Mouse (Mus musculus) kidney, embryonic 15.5 days (tissue): ENCODE results near the gene Gpr135. TPM values are rescaled to one million over a fixed set of nuclear protein-coding genes. Genes with fewer than 3 reads are reported as not detected.

Experiments used
- ATAC-seq: fragments of 200-750 bp; cut with Nextera tagmentation; replicated peaks from 2 replicates; pipeline ENCODE4 v1.8.0; 2017; ENCODE audit warnings: moderate TSS enrichment; ENCODE audit not compliant: low FRiP score
- H3K27ac ChIP-seq: fragments of 300-500 bp; sonication (generic); 2 replicates; pipeline ENCODE4 v1.5.1; 2015; ENCODE audit warnings: mild to moderate bottlenecking, inconsistent platforms
- H3K27me3 ChIP-seq: fragments of 300-500 bp; sonication (generic); 2 replicates; pipeline ENCODE4 v1.6.1; 2015; ENCODE audit warnings: inconsistent platforms
- H3K36me3 ChIP-seq: fragments of 300-500 bp; sonication (generic); 2 replicates; pipeline ENCODE4 v1.6.1; 2015; ENCODE audit warnings: inconsistent platforms
- H3K4me1 ChIP-seq: fragments of 300-500 bp; sonication (generic); 2 replicates; pipeline ENCODE4 v1.6.1; 2015; ENCODE audit warnings: inconsistent platforms
- H3K4me2 ChIP-seq: fragments of 300-500 bp; sonication (generic); 2 replicates; pipeline ENCODE4 v1.6.1; 2015; ENCODE audit warnings: moderate library complexity, mild to moderate bottlenecking, inconsistent platforms
- H3K4me3 ChIP-seq: fragments of 300-500 bp; sonication (generic); replicated peaks from 2 replicates; pipeline ENCODE4 v1.5.1; 2015; ENCODE audit warnings: mild to moderate bottlenecking, inconsistent platforms
- H3K9ac ChIP-seq: fragments of 300-500 bp; sonication (generic); 2 replicates; pipeline ENCODE4 v1.6.1; 2015; ENCODE audit warnings: mild to moderate bottlenecking, inconsistent platforms
- H3K9me3 ChIP-seq: fragments of 300-500 bp; sonication (generic); replicated peaks from 2 replicates; pipeline ENCODE4 v1.6.1; 2016; ENCODE audit warnings: inconsistent platforms
- WGBS: fragments of 180-500 bp; shearing (Covaris S2); methylation state at CpG from one replicate; pipeline ENCODE4 v1.1.7; 2015; ENCODE audit warnings: mixed read lengths; 5-methylcytosine and 5-hydroxymethylcytosine counted together
- polyA plus RNA-seq: library from polyadenylated mRNA; unstranded; fragments of >200 nt; fragmentation: Nextera tagmentation; extraction: Ambion mirVana; gene quantifications from 2 replicates; pipeline ENCODE4 v1.2.1, GENCODE M21; 2015

Gene Gpr135
- polyA plus RNA-seq, 1 experiment from 2014 or later: 0.57 TPM

DNA sequence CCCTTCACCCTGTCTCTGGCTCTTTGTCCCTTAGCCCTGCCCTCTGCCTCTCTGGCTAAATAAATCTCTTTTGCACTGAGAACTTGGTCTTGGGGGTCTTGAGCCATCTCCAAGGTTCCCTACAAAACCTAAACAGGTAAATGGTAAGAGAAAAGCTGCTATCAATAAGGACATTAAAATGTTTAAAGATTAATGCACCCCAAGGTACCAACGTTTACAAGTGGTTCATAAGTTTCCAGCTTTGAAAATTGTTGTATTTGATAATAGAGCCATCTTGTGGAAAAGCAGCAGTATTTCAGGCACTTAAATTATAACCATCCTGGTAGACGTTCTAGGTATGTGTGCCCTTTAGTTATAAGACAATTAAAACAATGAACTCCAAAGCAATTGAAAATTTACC lies 23.4 kb downstream of the Gpr135 start:
- H3K4me3 ChIP-seq: no peak overlapping the region
- H3K36me3 ChIP-seq: no peaks in the 10 kb centered on the region
- H3K9me3 ChIP-seq: 0 out of 2 replicates have a peak, but pooled peaks cover 3% of the 10 kb centered on the region
- H3K4me2 ChIP-seq: no peak overlapping the region
- no peaks in the 10 kb centered on the region for H3K4me1 ChIP-seq
- H3K9ac ChIP-seq: no peak overlapping the region
- H3K27me3 ChIP-seq: no peaks in the 10 kb centered on the region
- WGBS: 2% methylated on average over 2 of the region's 2 CpGs
- H3K27ac ChIP-seq: no peak overlapping the region
- no peak for ATAC-seq

GRCm38 (mm10) chr12:72041238-72041637 lies 29.7 kb downstream of the Gpr135 start:
- Histone ChIP-seq H3K9ac (no peak overlapping the region), H3K9me3 (no peaks in the 10 kb centered on the region), H3K27ac (no peak overlapping the region), H3K4me3 (no peak overlapping the region), H3K4me1 (no peaks in the 10 kb centered on the region), H3K27me3 (no peaks in the 10 kb centered on the region), H3K36me3 (no peaks in the 10 kb centered on the region), H3K4me2 (no peak overlapping the region)
- ATAC-seq: no peak
- WGBS: 88% methylated on average over 3 of the region's 3 CpGs

GRCm38 (mm10) chr12:72039501-72039900 lies 31.4 kb downstream of the Gpr135 start:
- WGBS: 77% methylated on average over 8 of the region's 8 CpGs
- ATAC-seq: no peak
- no peaks in the 10 kb centered on the region for H3K27me3 ChIP-seq

DNA sequence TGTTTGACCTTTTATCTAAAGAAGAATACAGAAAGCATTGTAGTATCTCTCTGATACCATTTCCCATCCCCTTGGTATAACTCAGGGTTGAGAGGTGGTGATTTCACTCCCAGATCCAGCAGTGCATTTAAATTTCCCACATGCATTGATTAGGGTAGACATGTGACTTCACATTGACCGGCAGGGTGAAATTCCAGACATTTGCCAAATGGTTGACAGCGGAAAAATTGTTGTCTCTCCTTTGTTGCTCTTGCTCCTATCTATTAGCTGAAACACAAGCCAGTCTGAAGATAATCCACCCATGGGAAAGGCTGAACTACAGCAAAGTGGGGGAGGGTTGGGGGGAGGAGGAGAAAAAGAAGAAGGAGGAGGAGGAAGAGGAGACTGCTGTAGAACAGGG lies 32.1 kb downstream of the Gpr135 start:
- 77% methylated on average over 2 of the region's 2 CpGs for WGBS
- Histone ChIP-seq H3K27me3 (no peaks in the 10 kb centered on the region), H3K4me3 (no peak overlapping the region), H3K4me1 (no peaks in the 10 kb centered on the region), H3K4me2 (no peak overlapping the region), H3K27ac (no peak overlapping the region), H3K9me3 (no peaks in the 10 kb centered on the region), H3K9ac (no peak overlapping the region), H3K36me3 (no peaks in the 10 kb centered on the region)
- no peak for ATAC-seq

More at GRCm38 (mm10) chr12:72039501-72039900, 31.4 kb downstream of the Gpr135 start:
- Histone ChIP-seq H3K4me1 (no peaks in the 10 kb centered on the region), H3K4me3 (no peak overlapping the region), H3K27ac (no peak overlapping the region), H3K9me3 (no peaks in the 10 kb centered on the region), H3K36me3 (no peaks in the 10 kb centered on the region), H3K9ac (no peak overlapping the region), H3K4me2 (no peak overlapping the region)

- ATAC-seq: no peak
- 78% methylated on average over 6 of the region's 6 CpGs for WGBS
- Histone ChIP-seq H3K9ac (no peak overlapping the region), H3K27ac (no peak overlapping the region), H3K27me3 (no peaks in the 10 kb centered on the region), H3K4me3 (no peak overlapping the region), H3K36me3 (no peaks in the 10 kb centered on the region), H3K4me2 (no peak overlapping the region), H3K9me3 (no peaks in the 10 kb centered on the region), H3K4me1 (no peaks in the 10 kb centered on the region)
These were observed 33.9 kb downstream of the Gpr135 start for GRCm38 (mm10) chr12:72037049-72037448.

- Histone ChIP-seq H3K4me3 (no peak overlapping the region), H3K27ac (no peak overlapping the region), H3K4me1 (no peaks in the 10 kb centered on the region), H3K9ac (no peak overlapping the region), H3K36me3 (no peaks in the 10 kb centered on the region), H3K9me3 (no peaks in the 10 kb centered on the region), H3K4me2 (no peak overlapping the region), H3K27me3 (no peaks in the 10 kb centered on the region)
- no peak for ATAC-seq
- 81% methylated on average over 9 of the region's 9 CpGs for WGBS
These were observed 34.7 kb downstream of the Gpr135 start for GRCm38 (mm10) chr12:72036097-72036661.

DNA sequence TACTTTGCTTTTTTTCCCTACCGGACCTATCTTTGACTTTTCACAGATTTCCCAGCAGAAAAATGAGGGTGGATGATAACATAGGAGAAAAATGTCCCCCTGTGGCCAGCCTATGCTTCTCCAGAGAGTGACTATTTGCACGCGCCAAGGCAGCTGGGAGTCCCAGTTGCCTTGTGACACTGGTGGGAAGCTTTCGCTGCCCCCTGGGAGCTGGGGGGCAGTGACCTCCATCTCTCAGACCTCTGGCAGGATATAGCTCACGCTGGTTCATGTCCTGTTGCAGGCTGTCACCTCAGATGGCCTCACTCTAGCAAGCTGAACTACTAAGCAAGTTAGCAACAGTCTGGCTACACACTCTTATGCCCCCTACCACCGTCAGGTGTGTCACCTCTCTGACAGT lies 39.1 kb downstream of the Gpr135 start:
- Histone ChIP-seq H3K4me1 (no peaks in the 10 kb centered on the region), H3K27me3 (no peaks in the 10 kb centered on the region), H3K27ac (peak overlapping the region; percentile 15; the same call in 1 of the 2 replicates), H3K9me3 (no peaks in the 10 kb centered on the region), H3K36me3 (no peaks in the 10 kb centered on the region), H3K4me3 (no peak overlapping the region), H3K4me2 (no peak overlapping the region), H3K9ac (no peak overlapping the region)
- WGBS: 68% methylated on average over 6 of the region's 6 CpGs
- no peak for ATAC-seq

- Histone ChIP-seq H3K4me3 (no peak overlapping the region), H3K27ac (0 out of 2 replicates have a peak overlapping the region, but pooled peaks have one; percentile 15), H3K9ac (no peak overlapping the region), H3K4me2 (no peak overlapping the region), H3K36me3 (no peaks in the 10 kb centered on the region), H3K27me3 (no peaks in the 10 kb centered on the region), H3K4me1 (no peaks in the 10 kb centered on the region), H3K9me3 (no peaks in the 10 kb centered on the region)
- ATAC-seq: no peak
- WGBS: 66% methylated on average over 5 of the region's 5 CpGs
These were observed 39.8 kb downstream of the Gpr135 start for GRCm38 (mm10) chr12:72031171-72031570.

DNA sequence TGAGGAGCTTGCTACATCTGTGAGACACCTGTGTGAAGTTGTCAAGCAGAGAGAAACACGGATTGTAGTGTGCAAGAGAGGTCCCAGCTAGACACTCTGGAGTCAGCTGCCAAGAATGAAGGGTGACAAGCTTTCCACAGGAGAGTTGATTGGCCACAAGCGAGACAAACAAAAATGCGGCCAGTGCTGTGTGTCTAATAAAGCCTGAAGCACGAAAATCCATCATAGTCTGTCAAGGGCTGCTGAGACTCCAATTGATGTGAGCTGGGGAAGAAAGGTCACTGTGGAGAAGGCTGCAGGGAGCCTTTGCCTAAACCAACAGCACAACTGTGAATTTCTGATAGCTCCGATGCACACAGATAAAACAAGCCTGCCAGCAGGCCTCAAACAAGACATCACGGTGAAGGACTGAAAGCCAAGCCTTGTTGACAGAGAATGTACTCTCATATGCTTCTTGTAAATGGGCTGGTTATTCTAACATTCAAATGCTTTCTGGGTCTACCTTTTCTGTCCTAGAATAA lies 45.6 kb downstream of the Gpr135 start:
- no peak for ATAC-seq
- Histone ChIP-seq H3K4me1 (peaks cover 7% of the 10 kb centered on the region; the same call in 1 of the 2 replicates), H3K9me3 (0 out of 2 replicates have a peak, but pooled peaks cover 6% of the 10 kb centered on the region), H3K27me3 (no peaks in the 10 kb centered on the region), H3K9ac (no peak overlapping the region), H3K4me3 (no peak overlapping the region), H3K36me3 (no peaks in the 10 kb centered on the region), H3K27ac (no peak overlapping the region), H3K4me2 (no peak overlapping the region)
- WGBS: 60% methylated on average over 6 of the region's 6 CpGs

DNA sequence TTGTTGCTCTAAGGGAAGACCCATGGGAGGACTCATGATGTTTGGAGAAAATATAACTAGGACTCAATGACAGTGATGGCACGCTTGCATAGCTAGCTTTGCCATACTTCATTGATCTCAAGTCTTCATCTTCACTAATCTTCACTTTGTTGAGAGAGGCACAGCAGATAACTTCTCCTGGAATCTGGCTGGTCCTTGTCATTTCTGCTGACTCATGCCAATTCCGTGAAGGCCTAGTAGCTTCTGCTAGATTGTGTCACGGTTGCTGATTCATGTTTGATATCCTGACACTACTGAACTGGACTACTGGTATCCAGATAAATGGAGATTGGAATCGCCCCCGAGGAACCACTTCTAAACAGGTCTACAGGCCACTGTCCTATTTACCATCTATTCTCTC lies 47.4 kb downstream of the Gpr135 start:
- Histone ChIP-seq H3K27me3 (no peaks in the 10 kb centered on the region), H3K4me2 (no peak overlapping the region), H3K9me3 (0 out of 2 replicates have a peak, but pooled peaks cover 6% of the 10 kb centered on the region), H3K9ac (no peak overlapping the region), H3K27ac (no peak overlapping the region), H3K36me3 (no peaks in the 10 kb centered on the region), H3K4me1 (peaks cover 7% of the 10 kb centered on the region; the same call in 1 of the 2 replicates), H3K4me3 (no peak overlapping the region)
- ATAC-seq: no peak
- WGBS: 93% methylated on average over 5 of the region's 5 CpGs

DNA sequence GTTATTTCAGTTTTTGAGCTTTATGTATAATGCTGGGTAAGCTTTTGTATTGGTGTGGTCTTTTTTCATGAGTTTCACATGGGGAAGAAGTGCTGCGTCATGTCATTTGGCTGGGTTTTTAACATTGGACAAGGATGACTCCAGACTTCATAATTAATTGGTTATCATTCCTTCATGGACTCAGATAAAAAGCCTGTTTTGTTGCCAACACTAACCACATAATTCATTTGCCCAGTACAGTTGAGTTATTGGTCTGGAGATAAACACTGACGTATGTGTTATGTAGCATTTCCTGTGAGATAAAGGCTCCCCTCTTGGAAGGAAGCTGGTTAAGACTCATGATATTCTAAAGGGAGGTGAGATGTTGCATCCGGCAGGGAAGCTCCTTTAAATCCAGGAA lies 48.1 kb downstream of the Gpr135 start:
- Histone ChIP-seq H3K27me3 (no peaks in the 10 kb centered on the region), H3K9me3 (0 out of 2 replicates have a peak, but pooled peaks cover 6% of the 10 kb centered on the region), H3K4me3 (no peak overlapping the region), H3K27ac (no peak overlapping the region), H3K4me2 (no peak overlapping the region), H3K4me1 (peaks cover 7% of the 10 kb centered on the region; the same call in 1 of the 2 replicates), H3K9ac (no peak overlapping the region), H3K36me3 (no peaks in the 10 kb centered on the region)
- WGBS: 72% methylated on average over 3 of the region's 3 CpGs
- no peak for ATAC-seq

- Histone ChIP-seq H3K9me3 (0 out of 2 replicates have a peak, but pooled peaks cover 6% of the 10 kb centered on the region), H3K27ac (no peak overlapping the region), H3K4me1 (peaks cover 7% of the 10 kb centered on the region; the same call in 1 of the 2 replicates), H3K9ac (no peak overlapping the region), H3K4me2 (no peak overlapping the region), H3K4me3 (no peak overlapping the region), H3K36me3 (no peaks in the 10 kb centered on the region), H3K27me3 (no peaks in the 10 kb centered on the region)
- no peak; the same call in 1 of the 2 replicates for ATAC-seq
- 21% methylated on average over 5 of the region's 5 CpGs for WGBS
These were observed 49.4 kb downstream of the Gpr135 start for GRCm38 (mm10) chr12:72021543-72021942.
